Mouse (Mus musculus): ENCODE measurements around the gene Ndrg3.

DNA sequence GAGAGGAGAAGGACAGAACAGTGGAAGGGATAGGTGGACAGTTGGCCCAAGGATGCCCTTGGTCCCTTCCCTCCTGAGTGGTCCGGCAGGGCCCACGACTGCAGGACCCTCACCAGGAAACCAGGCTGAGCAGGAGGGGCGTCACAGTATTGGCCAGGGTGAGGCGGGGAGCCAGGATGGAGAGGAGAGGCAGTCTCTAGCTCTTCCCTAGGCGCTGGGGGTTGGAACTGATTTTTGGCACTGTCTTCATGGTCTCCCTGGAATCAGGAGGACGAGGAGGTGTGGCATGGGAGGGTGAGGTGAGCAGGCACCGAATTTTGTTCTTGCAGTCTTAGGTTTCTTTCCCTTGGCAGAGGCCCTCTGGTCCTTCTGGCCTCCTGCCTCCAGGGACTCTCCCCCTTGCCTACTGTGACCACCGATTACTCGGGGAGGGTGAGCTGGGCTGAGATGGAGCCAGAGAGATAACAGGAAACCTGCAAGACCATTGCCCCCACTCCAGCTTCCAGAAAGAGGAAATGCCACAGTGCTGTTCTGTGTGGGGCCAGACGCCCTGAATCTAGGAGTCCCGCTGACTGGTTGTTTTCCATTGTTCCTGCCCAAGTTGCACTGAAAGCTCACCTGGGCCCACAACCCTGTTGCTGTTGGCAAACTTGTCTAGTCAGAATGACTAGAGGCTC lies 18.9 kb upstream of the Ndrg3 start:
- TF ChIP-seq CTCF (conservative IDR thresholded peaks at IDR 0.05; ENCODE audit: insufficient read depth, insufficient read length, low read depth, low read length) (no peak), POLR2A (IDR thresholded peaks at IDR 0.05; ENCODE audit: low read depth, low read length) (no peak)

All from kidney, adult 2 months (tissue).